Mouse (Mus musculus) hindbrain, embryonic 12.5 days (tissue): ENCODE measurements around the gene Esam. TPM values are rescaled to one million over a fixed set of nuclear protein-coding genes. Genes with fewer than 3 reads are reported as not detected.

Experiments
- ATAC-seq: fragments of 200-750 bp; cut with Nextera tagmentation; 2 replicates; pipeline ENCODE4 v1.8.0; 2017; ENCODE audit warnings: moderate TSS enrichment; ENCODE audit not compliant: low FRiP score
- H3K27ac ChIP-seq: fragments of 300-500 bp; sonication (generic); 2 replicates; pipeline ENCODE4 v1.5.1; 2016; ENCODE audit warnings: mild to moderate bottlenecking
- H3K27me3 ChIP-seq: fragments of 300-500 bp; sonication (generic); 2 replicates; pipeline ENCODE4 v1.6.1; 2016; ENCODE audit warnings: mild to moderate bottlenecking
- H3K36me3 ChIP-seq: fragments of 300-500 bp; sonication (generic); 2 replicates; pipeline ENCODE4 v1.6.1; 2016; ENCODE audit warnings: mild to moderate bottlenecking
- H3K4me1 ChIP-seq: fragments of 300-500 bp; sonication (generic); 2 replicates; pipeline ENCODE4 v1.6.1; 2016
- H3K4me2 ChIP-seq: fragments of 300-500 bp; sonication (generic); replicated peaks from 2 replicates; pipeline ENCODE4 v1.6.1; 2016; ENCODE audit warnings: mild to moderate bottlenecking
- H3K4me3 ChIP-seq: fragments of 300-500 bp; sonication (generic); 2 replicates; pipeline ENCODE4 v1.5.1; 2016; ENCODE audit warnings: mild to moderate bottlenecking
- H3K9ac ChIP-seq: fragments of 300-500 bp; sonication (generic); 2 replicates; pipeline ENCODE4 v1.6.1; 2016; ENCODE audit warnings: mild to moderate bottlenecking, moderate library complexity
- H3K9me3 ChIP-seq: fragments of 300-500 bp; sonication (generic); replicated peaks from 2 replicates; pipeline ENCODE4 v1.6.1; 2016; ENCODE audit warnings: mild to moderate bottlenecking
- WGBS: fragments of 180-500 bp; shearing (Covaris S2); methylation state at CpG from one replicate; pipeline ENCODE4 v1.1.7; 2016; 5-methylcytosine and 5-hydroxymethylcytosine counted together
- polyA plus RNA-seq: library from polyadenylated mRNA; unstranded; fragments of >200 nt; fragmentation: Nextera tagmentation; extraction: Ambion mirVana; gene quantifications from 2 replicates; pipeline ENCODE4 v1.2.1, GENCODE M21; 2016

The Esam gene
- polyA plus RNA-seq, 1 experiment from 2014 or later, result 31.6 TPM

DNA sequence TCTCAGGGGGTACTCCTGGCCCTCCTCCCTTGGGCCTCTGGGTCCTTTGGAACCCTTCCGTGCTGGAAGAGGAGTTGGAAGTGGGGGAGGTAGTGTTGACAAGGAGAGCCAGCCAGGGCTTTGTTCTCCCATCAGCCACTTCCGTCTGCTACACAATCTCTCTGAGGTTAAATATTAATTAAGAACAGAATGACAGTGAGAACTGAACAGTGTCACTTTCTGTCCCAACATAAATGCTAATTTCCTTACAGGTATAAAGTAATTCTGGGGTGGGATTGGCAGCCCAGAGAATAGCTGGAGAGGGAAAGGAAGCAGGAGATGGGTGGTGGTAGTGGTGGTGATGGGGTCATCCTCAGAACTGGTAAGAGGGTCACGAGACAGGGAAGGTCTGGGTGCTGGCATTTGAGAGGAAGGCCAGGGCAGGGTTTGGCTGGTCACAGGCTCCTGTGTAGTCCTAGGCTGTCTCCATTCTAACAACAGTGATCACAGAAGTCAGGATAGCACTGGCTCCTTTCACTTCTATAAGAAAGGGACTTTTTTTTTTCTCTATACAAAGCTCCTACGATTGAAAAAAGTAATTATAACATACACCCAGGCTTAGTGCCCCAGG is 40.8 kb downstream of the Esam start:
- no peak overlapping the region for H3K9ac ChIP-seq
- H3K4me3 ChIP-seq, result no peak overlapping the region
- H3K9me3 ChIP-seq, result no peaks in the 10 kb centered on the region
- no peak overlapping the region for H3K4me2 ChIP-seq
- H3K27me3 ChIP-seq, result no peaks in the 10 kb centered on the region
- 43% methylated on average over 4 of the region's 4 CpGs for WGBS
- H3K4me1 ChIP-seq, result peaks cover 11% of the 10 kb centered on the region
- no peak overlapping the region for H3K27ac ChIP-seq
- ATAC-seq, result no peak
- H3K36me3 ChIP-seq, result no peaks in the 10 kb centered on the region

DNA sequence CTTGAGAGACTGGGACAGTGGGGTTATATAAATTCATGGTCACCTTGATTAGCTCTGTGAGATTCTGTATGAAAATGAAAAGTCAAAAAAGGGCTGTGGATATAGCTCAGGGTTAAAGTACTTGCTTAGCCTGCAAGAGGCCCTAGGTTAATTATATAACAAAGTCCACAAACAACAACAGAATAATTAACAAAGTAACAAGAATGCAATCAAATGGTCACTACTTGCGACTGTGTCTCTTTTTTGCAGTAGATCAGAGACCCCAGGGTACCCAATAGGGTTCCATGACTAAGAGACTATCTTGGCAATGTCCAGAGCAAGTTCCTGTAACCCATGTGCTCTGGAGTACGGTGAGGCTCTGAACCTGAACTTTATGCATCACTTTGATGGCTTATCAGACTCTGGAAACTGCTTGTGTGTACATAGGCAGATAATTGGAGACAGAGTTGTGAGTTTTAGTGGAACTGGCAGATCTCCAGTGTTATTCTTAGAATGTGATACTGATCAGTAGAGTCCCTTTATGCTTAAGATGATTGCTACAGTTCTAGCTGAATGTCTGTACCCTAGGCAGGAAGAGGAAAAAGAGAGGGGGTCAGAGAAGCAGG is 41.5 kb downstream of the Esam start:
- Histone ChIP-seq H3K4me3 (no peak overlapping the region), H3K4me1 (peaks cover 11% of the 10 kb centered on the region), H3K27ac (no peak overlapping the region), H3K4me2 (no peak overlapping the region), H3K36me3 (no peaks in the 10 kb centered on the region), H3K9ac (no peak overlapping the region), H3K9me3 (no peaks in the 10 kb centered on the region), H3K27me3 (no peaks in the 10 kb centered on the region)
- no peak for ATAC-seq
- 87% methylated on average over 2 of the region's 2 CpGs for WGBS

DNA sequence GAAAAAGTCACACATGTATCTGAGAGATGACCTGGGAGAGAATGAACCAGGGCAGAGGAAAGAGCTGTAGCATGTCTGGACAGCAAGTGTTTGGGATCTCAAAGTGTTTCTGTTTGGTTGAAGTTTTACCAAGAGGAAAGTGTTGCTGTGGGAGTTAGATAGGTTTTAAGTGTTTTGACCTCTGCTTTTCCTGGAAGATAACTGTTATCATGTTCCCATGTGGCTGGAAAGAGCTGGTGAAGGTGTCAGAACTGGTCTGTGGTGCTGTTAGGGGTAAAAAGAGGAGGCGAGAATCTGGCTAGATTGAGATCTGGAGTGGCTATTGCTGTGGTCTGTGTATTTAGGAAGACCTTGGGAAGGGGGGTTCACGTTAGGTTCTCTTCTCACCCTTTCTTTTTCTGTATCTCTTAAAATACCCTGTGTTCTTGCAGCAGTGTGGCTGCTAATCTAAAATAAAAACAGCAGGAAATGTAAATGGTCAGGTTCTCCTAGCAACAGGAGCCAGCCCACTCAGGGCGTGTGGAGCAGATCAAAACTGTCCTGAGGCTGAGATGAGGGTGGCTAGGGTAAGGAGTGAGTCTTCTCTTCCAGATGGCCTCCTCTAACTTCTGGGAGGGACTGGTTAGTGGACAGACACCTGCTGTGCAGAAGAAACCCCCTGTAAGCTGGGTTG is 44.5 kb downstream of the Esam start:
- no peak overlapping the region for H3K4me3 ChIP-seq
- H3K36me3 ChIP-seq, result no peaks in the 10 kb centered on the region
- H3K4me2 ChIP-seq, result no peak overlapping the region
- no peaks in the 10 kb centered on the region for H3K9me3 ChIP-seq
- ATAC-seq, result no peak
- H3K27ac ChIP-seq, result no peak overlapping the region
- H3K9ac ChIP-seq, result no peak overlapping the region
- WGBS, result 68% methylated on average over 3 of the region's 3 CpGs
- H3K4me1 ChIP-seq, result peaks cover 19% of the 10 kb centered on the region
- no peaks in the 10 kb centered on the region for H3K27me3 ChIP-seq

DNA sequence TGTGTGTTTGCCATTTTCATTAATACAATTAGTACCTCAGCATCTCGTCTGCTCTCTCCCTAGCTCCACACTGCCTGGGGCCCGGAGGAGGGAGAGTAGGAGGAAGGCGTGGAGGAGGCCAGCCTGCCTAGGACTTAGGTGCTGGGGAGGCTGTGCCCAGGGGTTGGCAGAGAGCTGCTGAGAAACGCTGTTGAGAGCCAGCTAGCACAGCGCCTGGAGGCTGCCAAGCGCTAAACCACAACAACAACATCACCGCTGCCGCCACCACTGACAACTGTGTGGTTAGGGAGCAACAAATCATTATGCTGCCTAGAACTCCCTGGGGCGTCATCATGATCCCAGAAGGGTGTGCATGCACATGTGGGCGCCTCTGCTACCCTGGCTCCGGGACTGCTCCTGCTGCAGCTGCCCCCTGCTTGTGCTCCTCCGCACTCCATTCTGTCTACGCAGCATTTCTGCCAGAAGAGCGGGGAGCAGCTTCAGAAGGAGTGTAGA is 48.6 kb downstream of the Esam start:
- H3K9ac ChIP-seq, result peak overlapping the region; percentile 18; the same call in 1 of the 2 replicates
- peak overlapping the region; percentile 37 for H3K4me2 ChIP-seq

DNA sequence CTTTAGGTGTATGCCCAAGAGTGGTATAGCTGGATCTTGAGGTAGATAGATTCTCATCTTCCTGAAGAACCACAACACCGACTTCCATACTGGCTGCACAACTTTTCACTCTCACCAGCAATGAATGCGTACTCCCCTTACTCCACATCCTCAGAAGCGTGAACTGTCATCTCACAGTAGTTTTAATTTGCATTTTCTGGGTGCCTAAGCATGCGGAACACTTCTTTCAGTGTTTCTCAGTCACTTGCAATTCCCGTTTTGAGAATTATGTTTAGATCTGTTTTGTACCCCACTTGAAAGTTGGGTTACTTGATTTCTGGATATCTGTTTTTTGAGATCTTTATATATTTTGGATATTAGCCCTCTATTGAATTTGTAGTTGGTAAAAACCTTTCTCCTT is 55.7 kb downstream of the Esam start:
- no peaks in the 10 kb centered on the region for H3K9me3 ChIP-seq
- H3K4me3 ChIP-seq, result no peak overlapping the region
- 80% methylated on average over 5 of the region's 5 CpGs for WGBS
- H3K27me3 ChIP-seq, result no peaks in the 10 kb centered on the region
- no peaks in the 10 kb centered on the region for H3K4me1 ChIP-seq
- no peak overlapping the region for H3K9ac ChIP-seq
- H3K4me2 ChIP-seq, result no peak overlapping the region
- H3K27ac ChIP-seq, result no peak overlapping the region
- no peaks in the 10 kb centered on the region for H3K36me3 ChIP-seq
- no peak for ATAC-seq

More for the DNA sequence above, 48.6 kb downstream of the Esam start:
- no peaks in the 10 kb centered on the region for H3K9me3 ChIP-seq
- peaks cover 8% of the 10 kb centered on the region for H3K4me1 ChIP-seq
- WGBS, result 33% methylated on average over 14 of the region's 14 CpGs
- ATAC-seq, result peak; percentile 83
- H3K36me3 ChIP-seq, result no peaks in the 10 kb centered on the region
- H3K27me3 ChIP-seq, result no peaks in the 10 kb centered on the region
- peak overlapping the region; percentile 48 for H3K27ac ChIP-seq
- H3K4me3 ChIP-seq, result 0 out of 2 replicates have a peak overlapping the region, but pooled peaks have one; percentile 4

DNA sequence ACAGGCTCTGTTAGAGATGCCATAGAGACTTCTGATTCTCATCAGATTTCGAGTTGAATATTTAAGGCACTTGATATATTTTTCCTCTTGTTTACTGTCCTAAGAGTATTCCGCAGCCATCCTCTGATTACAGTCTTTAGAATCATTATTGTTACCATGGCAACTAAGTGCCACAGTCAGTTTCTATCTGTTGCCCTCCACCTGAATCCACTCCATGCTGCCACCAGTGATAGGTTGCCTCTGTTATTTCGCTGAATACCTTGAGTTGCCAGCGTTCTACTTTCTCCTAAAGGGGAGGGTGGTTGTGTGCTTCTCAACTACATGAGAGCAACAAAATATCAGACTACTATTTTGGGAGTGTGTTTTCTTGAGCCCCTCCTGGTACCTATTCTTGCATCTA is 58.8 kb downstream of the Esam start:
- Histone ChIP-seq H3K27me3 (no peaks in the 10 kb centered on the region), H3K36me3 (no peaks in the 10 kb centered on the region), H3K9ac (no peak overlapping the region), H3K9me3 (no peaks in the 10 kb centered on the region; the same call in 1 of the 2 replicates), H3K4me2 (no peak overlapping the region), H3K4me3 (no peak overlapping the region), H3K4me1 (no peaks in the 10 kb centered on the region), H3K27ac (no peak overlapping the region)
- no peak for ATAC-seq
- WGBS, result 83% methylated on average over 4 of the region's 4 CpGs

Other genes starting within 250 kb of the Esam start
- 8.2 and 10.5 TPM in 2 replicates for gene Ccdc15, start 179.6 kb upstream of the Esam start, polyA plus RNA-seq
- 0.26 and 0.36 TPM in 2 replicates for gene Hepacam, start 160.7 kb upstream of the Esam start, polyA plus RNA-seq
- gene Robo4, start 126.2 kb upstream of the Esam start, polyA plus RNA-seq, result 8.0 and 12.0 TPM in 2 replicates
- 155 and 187 TPM in 2 replicates for gene Robo3, start 94.8 kb upstream of the Esam start, polyA plus RNA-seq
- gene Msantd2, start 38.8 kb upstream of the Esam start, polyA plus RNA-seq, result 50.7 TPM in 2 replicates
- 0.53 and 1.0 TPM in 2 replicates for gene Vsig2, start 11.2 kb downstream of the Esam start, polyA plus RNA-seq
- 15.4 and 15.5 TPM in 2 replicates for gene Nrgn, start 24.8 kb downstream of the Esam start, polyA plus RNA-seq
- gene Siae, start 27.6 kb downstream of the Esam start, polyA plus RNA-seq, result 9.4 and 12.1 TPM in 2 replicates
- 17.9 and 22.9 TPM in 2 replicates for gene Spa17, start 85.6 kb downstream of the Esam start, polyA plus RNA-seq
- gene Tbrg1, start 129.2 kb downstream of the Esam start, polyA plus RNA-seq, result 129 and 140 TPM in 2 replicates
- gene Panx3, start 141.2 kb downstream of the Esam start, polyA plus RNA-seq, result 0.79 and 3.0 TPM in 2 replicates
- not detected in 2 replicates for gene Olfr160, start 188.2 kb downstream of the Esam start, polyA plus RNA-seq
- not detected in 2 replicates for gene Olfr874, start 217.0 kb downstream of the Esam start, polyA plus RNA-seq
- gene Olfr875, start 243.8 kb downstream of the Esam start, polyA plus RNA-seq, result not detected in 2 replicates